Mouse (Mus musculus) CH12.LX (cell line): ENCODE measurements around the gene Epgn. TPM values are rescaled to one million over a fixed set of nuclear protein-coding genes. Genes with fewer than 3 reads are reported as not detected.

Experiments used
- DNase-seq: peaks from one replicate; pipeline ENCODE4 v3.0.0-alpha.2; 2013; ENCODE audit errors: extremely low read depth
- H3K27ac ChIP-seq: 2 replicates; pipeline ENCODE4 v1.5.1; 2012; ENCODE audit warnings: low read depth, mild to moderate bottlenecking, control low read depth, moderate library complexity; ENCODE audit not compliant: insufficient read depth
- H3K27me3 ChIP-seq: replicated peaks from 2 replicates; pipeline ENCODE3; 2012; ENCODE audit warnings: inconsistent platforms
- H3K36me3 ChIP-seq, 2 experiments: replicated peaks in 1 of 2; 2 replicates each; pipeline versions ENCODE3 to v1.6.1; 2012; ENCODE audit warnings: inconsistent platforms in 1 of 2, low read length in 1 of 2, mild to moderate bottlenecking in 1 of 2, mixed read lengths in 1 of 2, moderate library complexity in 1 of 2; ENCODE audit not compliant: control insufficient read depth in 1 of 2, insufficient read depth in 1 of 2
- H3K4me1 ChIP-seq, 2 experiments: 2 replicates each; pipeline ENCODE4 v1.6.1; 2012; ENCODE audit warnings: inconsistent platforms in 1 of 2, moderate library complexity in 1 of 2; ENCODE audit not compliant: insufficient read depth in 2 of 2, control insufficient read depth in 1 of 2
- H3K4me2 ChIP-seq: 2 replicates; pipeline ENCODE4 v1.6.1; 2012; ENCODE audit warnings: low read depth, mild to moderate bottlenecking, control low read depth; ENCODE audit not compliant: poor library complexity, insufficient read depth, severe bottlenecking
- H3K4me3 ChIP-seq, 3 experiments: fragments of 150-350 bp in 1 of 3; sonication (generic) in 1 of 3; replicated peaks in 1 of 3; 2 replicates each; pipeline versions ENCODE3 to v1.5.1; 2011 to 2012; ENCODE audit warnings: low read depth in 2 of 3, low read length in 2 of 3, mild to moderate bottlenecking in 2 of 3, moderate library complexity in 2 of 3, control low read depth in 1 of 3, improper control_type of control experiment in 1 of 3, inconsistent platforms in 1 of 3, mixed read lengths in 1 of 3; ENCODE audit not compliant: poor library complexity in 1 of 3
- H3K79me2 ChIP-seq: replicated peaks from 2 replicates; pipeline ENCODE4 v1.6.1; 2012; ENCODE audit warnings: mild to moderate bottlenecking, moderate library complexity; ENCODE audit not compliant: control insufficient read depth, poor library complexity, insufficient read depth, severe bottlenecking; ENCODE audit errors: extremely low read depth
- H3K9ac ChIP-seq: 2 replicates; pipeline ENCODE4 v1.6.1; 2012; ENCODE audit warnings: low read depth, mild to moderate bottlenecking, control low read depth, moderate library complexity; ENCODE audit not compliant: insufficient read depth
- H3K9me3 ChIP-seq: replicated peaks from 2 replicates; pipeline ENCODE3; 2012; ENCODE audit warnings: low read length, inconsistent platforms, mixed read lengths
- BHLHE40 ChIP-seq: IDR thresholded peaks from 2 replicates; pipeline ENCODE4 v1.6.1; 2011; ENCODE audit warnings: mild to moderate bottlenecking, low read depth, low read length, improper control_type of control experiment
- CHD2 ChIP-seq: IDR thresholded peaks from 2 replicates; pipeline ENCODE4 v1.6.1; 2011; ENCODE audit warnings: low read length, improper control_type of control experiment
- CTCF ChIP-seq, 2 experiments: IDR thresholded peaks in 1 of 2; conservative IDR thresholded peaks in 1 of 2; 2 replicates each; pipeline ENCODE4 v1.5.1; 2011 to 2012; ENCODE audit warnings: low read depth in 2 of 2, low read length in 2 of 2, improper control_type of control experiment in 1 of 2, inconsistent platforms in 1 of 2, mild to moderate bottlenecking in 1 of 2, moderate library complexity in 1 of 2
- E2F4 ChIP-seq: IDR thresholded peaks from 2 replicates; pipeline ENCODE4 v1.6.1; 2011; ENCODE audit warnings: low read depth, low read length, improper control_type of control experiment; ENCODE audit not compliant: insufficient replicate concordance
- ELF1 ChIP-seq: IDR thresholded peaks from 2 replicates; pipeline ENCODE4 v1.6.1; 2014; ENCODE audit warnings: low read depth, mild to moderate bottlenecking, inconsistent platforms, low read length, improper control_type of control experiment
- EP300 ChIP-seq: IDR thresholded peaks from 2 replicates; pipeline ENCODE4 v1.6.1; 2011; ENCODE audit warnings: low read length, improper control_type of control experiment
- ETS1 ChIP-seq: conservative IDR thresholded peaks from 2 replicates; pipeline ENCODE4 v1.6.1; 2012; ENCODE audit warnings: low read depth, mild to moderate bottlenecking, inconsistent platforms, low read length, improper control_type of control experiment, moderate library complexity
- HCFC1 ChIP-seq: IDR thresholded peaks from 2 replicates; pipeline ENCODE4 v1.6.1; 2012; ENCODE audit warnings: low read depth, mild to moderate bottlenecking, inconsistent platforms, low read length, improper control_type of control experiment
- JUND ChIP-seq: conservative IDR thresholded peaks from 2 replicates; pipeline ENCODE4 v1.6.1; 2011; ENCODE audit warnings: low read depth, low read length, improper control_type of control experiment
- MXI1 ChIP-seq: IDR thresholded peaks from 2 replicates; pipeline ENCODE4 v1.6.1; 2011; ENCODE audit warnings: mild to moderate bottlenecking, low read depth, low read length, improper control_type of control experiment
- MYC ChIP-seq: IDR thresholded peaks from 2 replicates; pipeline ENCODE4 v1.6.1; 2011; ENCODE audit warnings: low read depth, mild to moderate bottlenecking, improper control_type of control experiment, low read length
- NELFE ChIP-seq: IDR thresholded peaks from 2 replicates; pipeline ENCODE4 v1.6.1; 2011; ENCODE audit warnings: low read depth, low read length, improper control_type of control experiment
- POLR2AphosphoS2 ChIP-seq: IDR thresholded peaks from 2 replicates; pipeline ENCODE4 v1.6.1; 2011; ENCODE audit warnings: low read depth, low read length, improper control_type of control experiment
- RCOR1 ChIP-seq: conservative IDR thresholded peaks from 2 replicates; pipeline ENCODE4 v1.6.1; 2012; ENCODE audit warnings: low read depth, mild to moderate bottlenecking, inconsistent platforms, low read length, improper control_type of control experiment
- SIN3A ChIP-seq: IDR thresholded peaks from 2 replicates; pipeline ENCODE4 v1.6.1; 2012; ENCODE audit warnings: low read length, improper control_type of control experiment, inconsistent platforms
- TCF12 ChIP-seq: IDR thresholded peaks from 2 replicates; pipeline ENCODE4 v1.6.1; 2014; ENCODE audit warnings: low read depth, mild to moderate bottlenecking, inconsistent platforms, low read length, improper control_type of control experiment
- UBTF ChIP-seq: IDR thresholded peaks from 2 replicates; pipeline ENCODE4 v1.6.1; 2012; ENCODE audit warnings: low read depth, mild to moderate bottlenecking, inconsistent platforms, low read length, improper control_type of control experiment, moderate library complexity
- USF1 ChIP-seq: IDR thresholded peaks from 2 replicates; pipeline ENCODE4 v1.6.1; 2014; ENCODE audit warnings: low read depth, mild to moderate bottlenecking, inconsistent platforms, low read length, improper control_type of control experiment
- USF2 ChIP-seq: conservative IDR thresholded peaks from 2 replicates; pipeline ENCODE4 v1.6.1; 2011; ENCODE audit warnings: low read depth, low read length, improper control_type of control experiment
- ZC3H11A ChIP-seq: IDR thresholded peaks from 2 replicates; pipeline ENCODE4 v1.6.1; 2012; ENCODE audit warnings: low read depth, mild to moderate bottlenecking, inconsistent platforms, low read length, improper control_type of control experiment
- ZKSCAN1 ChIP-seq: IDR thresholded peaks from 2 replicates; pipeline ENCODE4 v1.6.1; 2012; ENCODE audit warnings: low read depth, inconsistent platforms, low read length, improper control_type of control experiment, borderline replicate concordance
- ZMIZ1 ChIP-seq: IDR thresholded peaks from 2 replicates; pipeline ENCODE4 v1.6.1; 2012; ENCODE audit warnings: low read depth, mild to moderate bottlenecking, inconsistent platforms, low read length, improper control_type of control experiment
- ZNF384 ChIP-seq: IDR thresholded peaks from 2 replicates; pipeline ENCODE4 v1.6.1; 2012; ENCODE audit warnings: low read depth, low read length, improper control_type of control experiment, inconsistent platforms
- dilution Hi-C: fragments of 300-500 bp; cut with MboI; formaldehyde crosslinking; loops from 2 replicates; pipeline ENCODE4 v1.14.3; 2020; ENCODE audit warnings: low sequenced_read_pairs; ENCODE audit not compliant: extremely low pct_unique_long_range_greater_than_20kb, extremely low pct_ligation_motif_present
- in situ Hi-C: fragments of 300-500 bp; cut with MboI; formaldehyde crosslinking; loops from 3 replicates; pipeline ENCODE4 v1.14.3; 2019; ENCODE audit warnings: low sequenced_read_pairs, low pct_ligation_motif_present, low pct_unique_long_range_greater_than_20kb, mixed read lengths
- polyA plus RNA-seq: library from polyadenylated mRNA; unstranded; fragments of >175 nt; gene quantifications from 2 replicates; pipeline ENCODE4 v1.2.1, GENCODE M21; 2012; ENCODE audit warnings: low read depth; ENCODE audit not compliant: insufficient read length
- total RNA-seq, 2 experiments: library from RNA; depleted of rRNA; stranded (reverse); fragments of 300-350 nt in 1 of 2; fragments of >200 nt in 1 of 2; gene quantifications; 2 replicates each; pipeline ENCODE4 v1.2.3; 2012 to 2014

The Epgn gene
- total RNA-seq (2012; rRNA removed) = not detected in 2 replicates
- not detected in 2 replicates for total RNA-seq (2014; rRNA removed)
- not detected in 2 replicates for polyA plus RNA-seq

- no peak for DNase-seq
- dilution Hi-C loops = no loop called here
- Histone ChIP-seq H3K4me2 (no peak within 1 kb of the TSS), H3K4me3 (no peak within 1 kb of the TSS), H3K9me3 (no peaks in the 10 kb centered on the region), H3K27ac (no peak within 1 kb of the TSS), H3K79me2 (no peaks in the 10 kb centered on the region; the same call in 1 of the 2 replicates), H3K9ac (no peak within 1 kb of the TSS), H3K4me1 (no peaks in the 10 kb centered on the region), H3K27me3 (no peaks in the 10 kb centered on the region), H3K36me3 (no peaks in the 10 kb centered on the region)
- in situ Hi-C loops = loop anchor here (25.0 kb wide), 1 partner anchor 285 kb away; no protein-coding TSS in a partner anchor
- TF ChIP-seq ZC3H11A (no peak), USF1 (no peak), MYC (no peak)
Measured at GRCm38 (mm10) chr5:91027164-91027563, at the start of gene Epgn. Gene Epgn (plus strand): TSS chr5:91027464.

- Histone ChIP-seq H3K4me1 (no peaks in the 10 kb centered on the region), H3K79me2 (no peaks in the 10 kb centered on the region), H3K27me3 (no peaks in the 10 kb centered on the region), H3K4me3 (no peak overlapping the region), H3K36me3 (no peaks in the 10 kb centered on the region), H3K9ac (no peak overlapping the region), H3K4me2 (no peak overlapping the region), H3K27ac (no peak overlapping the region), H3K9me3 (no peaks in the 10 kb centered on the region)
- no peak for TF ChIP-seq ZC3H11A
- TF ChIP-seq MYC = no peak
- no peak for TF ChIP-seq SIN3A
- no peak for TF ChIP-seq CHD2
- no peak for TF ChIP-seq ZNF384
- TF ChIP-seq JUND = no peak
- no peak for TF ChIP-seq USF2
- no peak for TF ChIP-seq ZKSCAN1
- DNase-seq = no peak
- in situ Hi-C loops (no loop called here), dilution Hi-C loops (no loop called here)
Measured at GRCm38 (mm10) chr5:90980297-90980696, 47.0 kb upstream of the Epgn start.

GRCm38 (mm10) chr5:90987605-90988004, 39.7 kb upstream of the Epgn start:
- H3K4me2 ChIP-seq = no peak overlapping the region
- no peak for DNase-seq
- no peak overlapping the region for H3K4me3 ChIP-seq
- H3K4me1 ChIP-seq = no peaks in the 10 kb centered on the region
- H3K79me2 ChIP-seq = no peaks in the 10 kb centered on the region
- H3K27me3 ChIP-seq = no peaks in the 10 kb centered on the region
- in situ Hi-C loops = no loop called here
- dilution Hi-C loops = no loop called here
- TF ChIP-seq BHLHE40 = no peak
- no peak for TF ChIP-seq JUND
- TF ChIP-seq ELF1 = no peak
- no peak for TF ChIP-seq CTCF (conservative IDR thresholded peaks at IDR 0.05 in 1 of 2, IDR thresholded peaks at IDR 0.05 in 1 of 2; ENCODE audit: low read depth in 2 of 2, low read length in 2 of 2)
- no peak for TF ChIP-seq RCOR1
- no peak for TF ChIP-seq ETS1
- no peak for TF ChIP-seq SIN3A
- no peak for TF ChIP-seq ZMIZ1
- no peak for TF ChIP-seq HCFC1
- TF ChIP-seq EP300 = no peak
- TF ChIP-seq NELFE = no peak
- no peak for TF ChIP-seq E2F4
- TF ChIP-seq POLR2AphosphoS2 = no peak
- no peak for TF ChIP-seq UBTF
- TF ChIP-seq TCF12 = no peak
- TF ChIP-seq MXI1 = no peak
- no peaks in the 10 kb centered on the region for H3K9me3 ChIP-seq
- H3K27ac ChIP-seq = no peak overlapping the region
- no peaks in the 10 kb centered on the region for H3K36me3 ChIP-seq
- no peak overlapping the region for H3K9ac ChIP-seq
